In the genomic region with DNA sequence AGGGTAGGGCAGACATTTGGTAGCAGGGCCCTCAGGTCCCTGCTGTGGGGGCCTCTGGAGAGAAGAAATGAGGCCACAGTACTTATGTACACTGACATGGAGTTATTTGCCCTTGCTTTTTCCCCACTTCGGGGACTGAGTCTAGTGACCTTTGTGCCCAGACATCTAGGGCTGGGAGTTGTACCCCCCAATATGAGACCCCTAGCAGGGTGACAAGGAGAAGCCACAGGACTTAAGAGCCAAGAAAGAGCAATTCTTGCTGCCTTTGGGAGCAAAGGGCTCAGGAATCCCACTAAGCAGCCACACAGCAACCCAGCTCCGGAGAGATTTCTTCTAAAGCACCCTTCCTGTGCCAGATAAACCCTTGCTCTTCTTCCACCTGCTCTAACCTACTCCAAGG, we compare ENCODE assay signal across 12 mouse cellular contexts. TPM values are rescaled to one million over a fixed set of nuclear protein-coding genes. Genes with fewer than 3 reads are reported as not detected.
DNase-seq lines count a peak whose midpoint lies in the region; ATAC-seq and TF ChIP-seq lines count a peak whose summit lies in the region.
"Had no signal": no experiment of that assay in that cellular context is flagged by ENCODE, and none has a peak within 500 bp of the region (broad histone marks: within the 10 kb centered on the region; RNA-seq: fewer than 3 reads in every experiment).

No protein-coding gene starts in this region.

- DNase-seq in lung, adult 2 months, result no peak
- DNase-seq in stomach, postnatal 0 days (ENCODE audit: low spot score), result peak; percentile 11
- DNase-seq in kidney, postnatal 14 days, result no peak
- no peak for DNase-seq in gastrocnemius, postnatal 4 days (ENCODE audit: low spot score in 2 of 2)
- DNase-seq: adrenal gland, postnatal 10 days; kidney, postnatal 25 days had no signal

- no peaks in the 10 kb centered on the region for H3K36me3 ChIP-seq in lung, embryonic 16.5 days (ENCODE audit: control insufficient read depth, insufficient read depth, low read length)
- peaks cover 7% of the 10 kb centered on the region; the same call in 1 of the 2 replicates for H3K36me3 ChIP-seq in forebrain, embryonic 13.5 days (ENCODE audit: poor library complexity, severe bottlenecking)
- H3K36me3 ChIP-seq in limb, embryonic 13.5 days, result no peaks in the 10 kb centered on the region
- no peaks in the 10 kb centered on the region for H3K36me3 ChIP-seq in stomach, postnatal 0 days (ENCODE audit: control insufficient read depth, insufficient read depth, low read length)
- H3K36me3 ChIP-seq: heart, embryonic 10.5 days had no signal

- no peak for TF ChIP-seq POLR2A in lung, adult 2 months (IDR thresholded peaks at IDR 0.05; ENCODE audit: borderline replicate concordance, extremely low read depth, low read depth, low read length)

- H3K4me3 ChIP-seq in lung, embryonic 16.5 days (ENCODE audit: low read length), result no peak overlapping the region
- H3K4me3 ChIP-seq in lung, adult 2 months (replicated peaks; ENCODE audit: extremely low read depth, low read depth, low read length), result no peak overlapping the region
- peak overlapping the region; percentile 35 for H3K4me3 ChIP-seq in forebrain, embryonic 13.5 days
- H3K4me3 ChIP-seq in limb, embryonic 13.5 days, result peak overlapping the region; percentile 38; the same call in 1 of the 2 replicates
- H3K4me3 ChIP-seq in stomach, postnatal 0 days (ENCODE audit: low read depth, low read length), result no peak overlapping the region
- H3K4me3 ChIP-seq: heart, embryonic 10.5 days had no signal

- no peak for TF ChIP-seq CTCF in lung, adult 2 months (IDR thresholded peaks at IDR 0.05; ENCODE audit: insufficient read depth, low read length)
- no peak for TF ChIP-seq CTCF in stomach, postnatal 0 days (IDR thresholded peaks at IDR 0.05; ENCODE audit: low read depth)

- no peak overlapping the region for H3K4me2 ChIP-seq in lung, embryonic 16.5 days (ENCODE audit: low read depth, low read length)
- peak overlapping the region; percentile 55 for H3K4me2 ChIP-seq in forebrain, embryonic 13.5 days
- H3K4me2 ChIP-seq in limb, embryonic 13.5 days (replicated peaks), result peak overlapping the region; percentile 57
- H3K4me2 ChIP-seq in stomach, postnatal 0 days (replicated peaks; ENCODE audit: low read depth), result no peak overlapping the region

- H3K4me1 ChIP-seq in lung, embryonic 16.5 days (replicated peaks; ENCODE audit: control insufficient read depth, insufficient read depth, low read length), result peaks cover 11% of the 10 kb centered on the region
- H3K4me1 ChIP-seq in lung, adult 2 months (ENCODE audit: control insufficient read depth, insufficient read depth, low read length), result no peaks in the 10 kb centered on the region
- H3K4me1 ChIP-seq in forebrain, embryonic 13.5 days, result peaks cover 63% of the 10 kb centered on the region
- peaks cover 39% of the 10 kb centered on the region for H3K4me1 ChIP-seq in limb, embryonic 13.5 days
- 0 out of 2 replicates have a peak, but pooled peaks cover 3% of the 10 kb centered on the region for H3K4me1 ChIP-seq in stomach, postnatal 0 days (replicated peaks; ENCODE audit: control insufficient read depth, insufficient read depth)

- no peaks in the 10 kb centered on the region for H3K27me3 ChIP-seq in lung, embryonic 16.5 days (ENCODE audit: control insufficient read depth, insufficient read depth, low read depth, low read length)
- no peaks in the 10 kb centered on the region for H3K27me3 ChIP-seq in forebrain, embryonic 13.5 days
- peaks cover 16% of the 10 kb centered on the region; the same call in 1 of the 2 replicates for H3K27me3 ChIP-seq in limb, embryonic 13.5 days
- no peaks in the 10 kb centered on the region for H3K27me3 ChIP-seq in stomach, postnatal 0 days (ENCODE audit: control insufficient read depth, insufficient read depth, low read length)

- ATAC-seq in lung, embryonic 16.5 days (ENCODE audit: low read depth), result no peak
- no peak for ATAC-seq in forebrain, embryonic 13.5 days
- ATAC-seq in limb, embryonic 13.5 days (ENCODE audit: low FRiP score, low read depth), result no peak
- ATAC-seq in stomach, postnatal 0 days (ENCODE audit: low FRiP score, low TSS enrichment), result no peak
- ATAC-seq in megakaryocyte progenitor cell, adult 5-6 weeks (replicated peaks; ENCODE audit: poor library complexity), result no peak

- TF ChIP-seq EP300 in stomach, postnatal 0 days (optimal IDR thresholded peaks at IDR 0.05), result no peak

- H3K27ac ChIP-seq in lung, embryonic 16.5 days (ENCODE audit: low read length), result peak overlapping the region; percentile 72
- H3K27ac ChIP-seq in forebrain, embryonic 13.5 days, result peak overlapping the region; percentile 80
- no peak overlapping the region for H3K27ac ChIP-seq in limb, embryonic 13.5 days
- no peak overlapping the region for H3K27ac ChIP-seq in stomach, postnatal 0 days (replicated peaks)
- H3K27ac ChIP-seq: heart, embryonic 10.5 days had no signal

- 38% methylated on average over 2 of the region's 2 CpGs for WGBS in lung, embryonic 16.5 days
- 61% methylated on average over 2 of the region's 2 CpGs for WGBS in lung, adult 2 months
- WGBS in forebrain, embryonic 13.5 days, result 41% methylated on average over 2 of the region's 2 CpGs
- WGBS in limb, embryonic 13.5 days, result 63% methylated on average over 2 of the region's 2 CpGs
- 55% methylated on average over 2 of the region's 2 CpGs for WGBS in stomach, postnatal 0 days

- no peaks in the 10 kb centered on the region for H3K9me3 ChIP-seq in lung, embryonic 16.5 days (ENCODE audit: control insufficient read depth, low read length)
- H3K9me3 ChIP-seq in forebrain, embryonic 13.5 days (replicated peaks), result no peaks in the 10 kb centered on the region
- H3K9me3 ChIP-seq in limb, embryonic 13.5 days, result no peaks in the 10 kb centered on the region
- no peaks in the 10 kb centered on the region for H3K9me3 ChIP-seq in stomach, postnatal 0 days (ENCODE audit: control insufficient read depth, low read length)
- H3K9me3 ChIP-seq: heart, embryonic 10.5 days had no signal

- H3K9ac ChIP-seq in lung, embryonic 16.5 days (ENCODE audit: low read length), result no peak overlapping the region
- peak overlapping the region; percentile 58 for H3K9ac ChIP-seq in forebrain, embryonic 13.5 days
- peak overlapping the region; percentile 31 for H3K9ac ChIP-seq in limb, embryonic 13.5 days
- no peak overlapping the region for H3K9ac ChIP-seq in stomach, postnatal 0 days (ENCODE audit: low read length)

RNA-seq across cellular contexts. Expression of a gene that starts 10.7 kb away (rescaled TPM):
- 0.50 and 0.63 TPM in 2 replicates for polyA plus RNA-seq in lung, embryonic 16.5 days (2015; fragmentation: Nextera tagmentation; extraction: Ambion mirVana)
- polyA plus RNA-seq in lung, adult 2 months (2012; rRNA removed), result not detected in 2 replicates
- polyA plus RNA-seq in forebrain, embryonic 13.5 days (2015; fragmentation: Nextera tagmentation; extraction: Ambion mirVana), result 3.4 and 3.9 TPM in 2 replicates
- 0.19 and 0.43 TPM in 2 replicates for polyA plus RNA-seq in limb, embryonic 13.5 days (2015; fragmentation: Nextera tagmentation; extraction: Ambion mirVana)
- 0.02 and 0.06 TPM in 2 replicates for polyA plus RNA-seq in stomach, postnatal 0 days (2015; fragmentation: Nextera tagmentation; extraction: Ambion mirVana)
- total RNA-seq in megakaryocyte progenitor cell, adult 5-6 weeks (2015), result not detected in 2 replicates
- total RNA-seq in megakaryocyte progenitor cell, adult 5-6 weeks (2017), result not detected in 2 replicates
- total RNA-seq in gastrocnemius, postnatal 4 days (2021), result under 1 TPM; 0.49 to 0.57 TPM
- total RNA-seq: neutrophil, adult 5-6 weeks had no signal
- polyA plus RNA-seq: heart, embryonic 10.5 days had no signal

RNA-seq across cellular contexts. Expression of a gene that starts 10.7 kb away (rescaled TPM):
- polyA plus RNA-seq in lung, embryonic 16.5 days (2015; fragmentation: Nextera tagmentation; extraction: Ambion mirVana), result 1.2 and 1.8 TPM in 2 replicates
- polyA plus RNA-seq in lung, adult 2 months (2012; rRNA removed), result not detected in 2 replicates
- polyA plus RNA-seq in forebrain, embryonic 13.5 days (2015; fragmentation: Nextera tagmentation; extraction: Ambion mirVana), result 14.3 and 17.0 TPM in 2 replicates
- 0.69 and 1.1 TPM in 2 replicates for polyA plus RNA-seq in limb, embryonic 13.5 days (2015; fragmentation: Nextera tagmentation; extraction: Ambion mirVana)
- polyA plus RNA-seq in stomach, postnatal 0 days (2015; fragmentation: Nextera tagmentation; extraction: Ambion mirVana), result 0.30 and 0.42 TPM in 2 replicates
- total RNA-seq in megakaryocyte progenitor cell, adult 5-6 weeks (2015), result not detected in 2 replicates
- not detected in 2 replicates for total RNA-seq in megakaryocyte progenitor cell, adult 5-6 weeks (2017)
- under 1 TPM; 0.62 to 0.64 TPM for total RNA-seq in gastrocnemius, postnatal 4 days (2021)
- total RNA-seq: neutrophil, adult 5-6 weeks had no signal

RNA-seq across cellular contexts. Expression of a gene that starts 27.6 kb away (rescaled TPM):
- polyA plus RNA-seq in lung, embryonic 16.5 days (2015; fragmentation: Nextera tagmentation; extraction: Ambion mirVana), result 0.63 TPM in 1 of 2 replicates, not detected in the other
- polyA plus RNA-seq in lung, adult 2 months (2012; rRNA removed), result not detected in 2 replicates
- polyA plus RNA-seq in forebrain, embryonic 13.5 days (2015; fragmentation: Nextera tagmentation; extraction: Ambion mirVana), result 1.0 and 1.1 TPM in 2 replicates
- not detected in 2 replicates for polyA plus RNA-seq in limb, embryonic 13.5 days (2015; fragmentation: Nextera tagmentation; extraction: Ambion mirVana)
- 0.19 TPM in 1 of 2 replicates, not detected in the other for polyA plus RNA-seq in stomach, postnatal 0 days (2015; fragmentation: Nextera tagmentation; extraction: Ambion mirVana)
- total RNA-seq in megakaryocyte progenitor cell, adult 5-6 weeks (2015), result not detected in 2 replicates
- not detected in 2 replicates for total RNA-seq in megakaryocyte progenitor cell, adult 5-6 weeks (2017)
- not detected for total RNA-seq in gastrocnemius, postnatal 4 days (2021)
- total RNA-seq: adrenal gland, postnatal 10 days; neutrophil, adult 5-6 weeks had no signal
- polyA plus RNA-seq: heart, embryonic 10.5 days had no signal

Comparison
In these comparisons a context has a peak if more than half of its experiments do, and no peak if none do; other contexts are left out.
1. H3K27ac ChIP-seq: peak in lung, embryonic 16.5 days (single experiment) and forebrain, embryonic 13.5 days (single experiment); none in limb, embryonic 13.5 days (single experiment) and stomach, postnatal 0 days (single experiment).
2. H3K4me2 ChIP-seq: peak in forebrain, embryonic 13.5 days (single experiment) and limb, embryonic 13.5 days (single experiment); none in lung, embryonic 16.5 days (single experiment) and stomach, postnatal 0 days (single experiment).
3. H3K4me3 ChIP-seq: peak in forebrain, embryonic 13.5 days (single experiment) and limb, embryonic 13.5 days (single experiment); none in lung, embryonic 16.5 days (single experiment), lung, adult 2 months (single experiment) and stomach, postnatal 0 days (single experiment).
4. H3K9ac ChIP-seq: peak in forebrain, embryonic 13.5 days (single experiment) and limb, embryonic 13.5 days (single experiment); none in lung, embryonic 16.5 days (single experiment) and stomach, postnatal 0 days (single experiment).